Mouse (Mus musculus): ENCODE measurements around the gene Dpp9.

The Dpp9 gene

DNA sequence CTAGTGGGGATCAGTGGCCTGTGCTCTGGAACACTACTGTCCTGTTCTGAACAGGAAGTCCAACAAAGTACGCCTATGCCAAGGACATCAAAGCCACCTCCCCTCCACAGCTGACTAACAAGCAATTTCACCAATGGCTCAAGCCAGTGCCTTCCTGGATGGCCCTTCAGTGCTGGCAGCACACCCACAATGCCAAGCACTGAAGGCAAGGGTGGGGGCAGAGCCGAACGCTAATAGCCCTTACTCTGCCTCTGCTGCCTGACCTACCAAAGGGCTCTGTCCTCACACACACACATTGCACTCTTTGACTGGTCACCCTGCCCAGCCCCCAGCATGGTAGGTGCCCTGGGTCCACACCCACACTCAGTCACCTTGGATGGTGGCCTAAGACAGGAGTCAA lies 9.9 kb downstream of the Dpp9 start:
- POLR2A ChIA-PET: interaction anchor here in 1 of 4 experiments (1.0 kb wide), 1 partner anchor 53 kb away, joined by 3 read pairs; no protein-coding TSS in a partner anchor
- CTCF ChIA-PET: no interaction called here

- ChIA-PET CTCF (interaction anchor here in 2 of 4 experiments (0.8 to 1.3 kb wide), 2 partner anchors 11 to 48 kb away, joined by 3 to 4 read pairs; partner anchors contain the start of gene Dpp9 (in 1 of the 2)), POLR2A (interaction anchor here in 2 of 4 experiments (0.8 to 2.0 kb wide), 4 partner anchors 10 to 54 kb away, joined by 3 to 5 read pairs (median 3); partner anchors contain the start of gene Dpp9 (in 1 of the 2))
Measured at GRCm38 (mm10) chr17:56207963-56208530, 10.7 kb downstream of the Dpp9 start.

DNA sequence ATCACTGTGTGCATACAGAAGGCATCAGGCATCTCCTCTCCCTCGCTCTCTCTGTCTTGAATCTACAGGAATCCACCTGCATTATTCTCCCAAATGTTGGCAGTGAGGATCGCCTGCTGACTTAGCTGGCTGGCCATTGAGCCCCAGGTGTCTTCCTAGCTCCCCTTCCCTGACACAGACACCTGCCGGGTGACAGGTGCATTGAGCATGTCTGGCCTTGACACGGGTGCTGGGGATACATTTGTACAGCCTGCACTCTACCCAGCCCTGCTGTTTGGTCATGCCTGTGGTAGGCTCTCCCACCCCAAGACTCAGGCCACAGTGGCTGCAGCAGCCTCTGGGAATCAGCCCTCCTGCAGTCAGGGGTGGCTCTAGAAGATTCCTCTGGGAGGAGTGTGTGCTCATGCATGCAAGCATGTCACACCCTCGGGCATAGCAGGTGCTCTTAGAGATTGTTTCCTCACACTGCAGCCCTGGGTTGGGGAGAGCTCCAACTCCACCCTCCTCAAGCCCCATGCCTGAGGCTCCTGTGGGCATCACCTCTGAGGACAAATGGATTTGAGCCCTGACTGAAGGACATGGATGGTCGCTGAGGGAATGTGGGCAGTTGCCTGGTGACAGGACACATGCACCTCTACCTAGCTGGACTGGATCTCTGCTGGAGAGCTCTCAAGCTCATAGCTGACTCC lies 11.6 kb downstream of the Dpp9 start:
- ChIA-PET POLR2A (interaction anchor here in 2 of 4 experiments (0.8 to 2.0 kb wide), 7 partner anchors 11 to 263 kb away, joined by 3 to 7 read pairs (median 3); partner anchors contain the start of genes Dpp9 (in 2 of the 2) and Hdgfl2 (in 1 of the 2)), CTCF (interaction anchor here in 3 of 4 experiments (0.7 to 1.3 kb wide), 5 partner anchors 11 to 95 kb away, joined by 3 to 4 read pairs (median 3); partner anchors contain the start of genes Dpp9 (in 1 of the 3) and Sema6b (in 1 of the 3))

DNA sequence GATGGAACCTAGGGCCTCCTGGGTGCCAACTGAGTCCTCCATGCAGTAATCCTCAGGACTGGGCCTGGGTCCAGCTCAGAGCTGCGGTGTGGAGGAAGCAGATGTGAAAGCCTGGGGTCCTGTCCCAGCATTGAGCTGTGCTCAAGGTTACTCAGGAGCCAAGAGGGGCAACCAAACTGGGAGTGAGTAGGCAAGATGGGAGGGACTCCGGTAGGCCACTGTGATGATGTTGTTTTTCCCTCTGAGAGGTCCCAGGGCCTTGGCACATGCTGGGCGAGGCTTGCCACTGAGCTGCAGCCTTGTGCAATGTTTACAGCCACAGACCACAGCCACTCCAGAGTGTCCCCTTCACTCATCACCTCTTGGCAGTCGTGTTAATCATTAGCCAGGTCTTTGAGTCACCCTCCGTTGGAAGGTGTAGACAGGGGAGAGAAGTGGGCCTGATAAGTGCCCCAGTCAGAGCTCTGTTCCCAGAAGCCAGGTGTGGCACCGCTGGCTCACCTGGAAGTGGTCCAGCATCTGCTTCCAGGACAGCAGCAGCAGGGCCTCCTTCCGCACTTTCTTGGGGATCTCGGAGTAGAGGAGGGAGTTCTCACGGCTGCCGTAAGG lies 12.3 kb downstream of the Dpp9 start:
- CTCF ChIA-PET: interaction anchor here in 3 of 4 experiments (0.6 to 1.3 kb wide), 5 partner anchors 46 to 94 kb away, joined by 3 to 4 read pairs (median 4); no protein-coding TSS in a partner anchor
- POLR2A ChIA-PET: interaction anchor here in 2 of 4 experiments (1.0 to 2.0 kb wide), 8 partner anchors 12 to 264 kb away, joined by 3 to 8 read pairs (median 4); partner anchors contain the start of genes Dpp9 (in 2 of the 2) and Hdgfl2 (in 1 of the 2)

- CTCF ChIA-PET: interaction anchor here in 2 of 4 experiments (1.4 to 1.6 kb wide), 2 partner anchors 9 to 52 kb away, joined by 5 read pairs; no protein-coding TSS in a partner anchor
- POLR2A ChIA-PET: no interaction called here
Measured at GRCm38 (mm10) chr17:56203729-56204128, 15.0 kb downstream of the Dpp9 start.

DNA sequence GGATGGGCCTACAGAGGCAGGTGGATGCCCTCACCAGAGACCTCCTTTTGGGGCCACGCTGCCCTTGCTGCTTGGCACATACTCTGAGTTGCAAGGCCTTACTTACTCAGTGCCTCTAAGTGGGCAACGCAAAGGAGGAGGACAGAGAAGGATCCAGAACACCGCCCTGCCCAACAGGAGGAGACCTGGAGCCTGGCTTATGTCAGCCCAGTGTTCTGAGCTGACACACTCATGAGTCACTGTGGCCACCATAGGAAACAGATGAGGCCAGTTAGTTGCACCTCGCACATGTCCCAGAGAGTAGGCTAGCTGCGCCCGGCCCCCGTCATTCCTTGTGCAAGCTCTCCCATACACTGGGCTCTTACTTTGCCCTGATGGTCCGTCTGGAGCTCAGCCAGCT lies 16.2 kb downstream of the Dpp9 start:
- POLR2A ChIA-PET: interaction anchor here in 2 of 4 experiments (0.6 to 1.4 kb wide), 6 partner anchors 16 to 378 kb away, joined by 3 to 5 read pairs (median 4); partner anchors contain the start of gene Dpp9 (in 1 of the 2)
- CTCF ChIA-PET: interaction anchor here (0.6 to 2.5 kb wide), 7 partner anchors 20 to 382 kb away, joined by 3 to 15 read pairs (median 3); partner anchors contain the start of genes Safb (in 1 of the 4) and Safb2 (in 1 of the 4)

GRCm38 (mm10) chr17:56201642-56202041 lies 17.1 kb downstream of the Dpp9 start:
- ChIA-PET POLR2A (interaction anchor here in 3 of 4 experiments (0.6 to 2.2 kb wide), 12 partner anchors 12 to 213 kb away, joined by 3 to 9 read pairs (median 4); partner anchors contain the start of genes Dpp9 (in 1 of the 3) and Hdgfl2 (in 1 of the 3)), CTCF (interaction anchor here (0.6 to 2.5 kb wide), 29 partner anchors 10 to 498 kb away, joined by 3 to 15 read pairs (median 5); partner anchors contain the start of gene Dpp9 (in 2 of the 4))

- ChIA-PET CTCF (interaction anchor here (0.5 to 2.5 kb wide), 46 partner anchors 7 to 1574 kb away, joined by 3 to 15 read pairs (median 4); partner anchors contain the start of genes Dpp9 (in 2 of the 4), Ndufa11 (in 1 of the 4), Plin5 (in 1 of the 4) and Vmac (in 1 of the 4)), POLR2A (interaction anchor here in 3 of 4 experiments (0.6 to 2.2 kb wide), 18 partner anchors 9 to 390 kb away, joined by 3 to 9 read pairs (median 4); partner anchors contain the start of genes Dpp9 (in 1 of the 3) and Ubxn6 (in 1 of the 3))
Measured at GRCm38 (mm10) chr17:56200586-56200985, 18.1 kb downstream of the Dpp9 start.

- ChIA-PET CTCF (interaction anchor here in 3 of 4 experiments (0.5 to 2.4 kb wide), 7 partner anchors 12 to 231 kb away, joined by 3 to 16 read pairs (median 4); no protein-coding TSS in a partner anchor), POLR2A (interaction anchor here in 2 of 4 experiments (0.8 to 1.3 kb wide), 3 partner anchors 12 to 59 kb away, joined by 3 to 4 read pairs (median 3); partner anchors contain the start of gene Dpp9 (in 1 of the 2))
Measured at GRCm38 (mm10) chr17:56196860-56197259, 21.8 kb downstream of the Dpp9 start.

DNA sequence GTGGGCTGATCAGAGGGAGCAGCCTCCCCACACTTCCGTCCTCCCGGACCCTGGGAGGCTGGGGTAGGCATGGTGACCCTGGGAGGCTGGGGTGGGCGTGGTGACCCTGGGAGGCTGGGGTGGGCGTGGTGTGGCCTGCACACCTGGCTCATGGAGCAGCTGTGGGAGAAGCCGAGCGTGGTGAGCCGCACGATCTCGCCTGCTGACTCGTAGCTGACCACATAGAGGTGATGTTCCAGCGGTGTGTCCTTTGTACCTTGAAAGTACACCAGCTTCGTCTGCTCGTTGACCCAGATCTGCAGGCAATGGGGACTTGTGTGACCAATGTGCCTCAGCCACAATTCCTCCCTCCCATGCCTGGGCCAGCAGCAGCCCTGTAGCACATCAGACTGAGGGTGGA lies 23.9 kb downstream of the Dpp9 start:
- POLR2A ChIA-PET: interaction anchor here in 2 of 4 experiments (0.8 to 2.1 kb wide), 16 partner anchors 9 to 98 kb away, joined by 3 to 7 read pairs (median 4); partner anchors contain the start of genes Dpp9 (in 1 of the 2) and Plin3 (in 1 of the 2)

DNA sequence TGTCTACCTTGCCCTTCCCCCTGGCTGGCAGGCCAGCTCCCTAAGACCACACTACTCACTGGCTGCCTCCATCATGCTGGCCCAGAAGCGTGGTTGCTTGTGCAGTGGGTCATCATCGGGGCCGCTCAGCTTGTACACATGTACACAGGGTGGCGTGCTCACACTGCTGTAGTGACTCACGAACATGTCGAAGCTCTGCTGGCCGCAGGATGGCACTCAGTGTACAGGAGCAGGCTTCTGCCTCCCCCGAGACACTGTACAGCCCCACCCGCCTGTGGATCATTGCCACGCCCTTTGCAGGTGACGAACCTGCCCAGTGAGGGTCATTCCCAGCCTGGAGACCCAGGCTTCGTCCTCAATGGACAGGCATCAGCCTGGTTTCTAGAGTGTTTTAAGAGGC lies 24.3 kb downstream of the Dpp9 start:
- POLR2A ChIA-PET: interaction anchor here in 2 of 4 experiments (0.7 to 2.1 kb wide), 16 partner anchors 9 to 98 kb away, joined by 3 to 7 read pairs (median 4); partner anchors contain the start of genes Dpp9 (in 1 of the 2) and Plin3 (in 1 of the 2)
- CTCF ChIA-PET: interaction anchor here in 3 of 4 experiments (0.8 to 2.3 kb wide), 13 partner anchors 9 to 360 kb away, joined by 3 to 10 read pairs (median 5); partner anchors contain the start of gene Gm20219 (in 1 of the 3)

More for the DNA sequence above, 23.9 kb downstream of the Dpp9 start:
- CTCF ChIA-PET: interaction anchor here (0.8 to 2.3 kb wide), 18 partner anchors 9 to 359 kb away, joined by 3 to 10 read pairs (median 4); partner anchors contain the start of gene Gm20219 (in 1 of the 4)

GRCm38 (mm10) chr17:56191266-56191665 lies 27.4 kb downstream of the Dpp9 start:
- ChIA-PET POLR2A (interaction anchor here in 2 of 4 experiments (0.6 to 0.9 kb wide), 2 partner anchors 27 to 246 kb away, joined by 3 to 7 read pairs; no protein-coding TSS in a partner anchor), CTCF (interaction anchor here in 1 of 4 experiments (0.6 kb wide), 1 partner anchor 180 kb away, joined by 3 read pairs; no protein-coding TSS in a partner anchor)

DNA sequence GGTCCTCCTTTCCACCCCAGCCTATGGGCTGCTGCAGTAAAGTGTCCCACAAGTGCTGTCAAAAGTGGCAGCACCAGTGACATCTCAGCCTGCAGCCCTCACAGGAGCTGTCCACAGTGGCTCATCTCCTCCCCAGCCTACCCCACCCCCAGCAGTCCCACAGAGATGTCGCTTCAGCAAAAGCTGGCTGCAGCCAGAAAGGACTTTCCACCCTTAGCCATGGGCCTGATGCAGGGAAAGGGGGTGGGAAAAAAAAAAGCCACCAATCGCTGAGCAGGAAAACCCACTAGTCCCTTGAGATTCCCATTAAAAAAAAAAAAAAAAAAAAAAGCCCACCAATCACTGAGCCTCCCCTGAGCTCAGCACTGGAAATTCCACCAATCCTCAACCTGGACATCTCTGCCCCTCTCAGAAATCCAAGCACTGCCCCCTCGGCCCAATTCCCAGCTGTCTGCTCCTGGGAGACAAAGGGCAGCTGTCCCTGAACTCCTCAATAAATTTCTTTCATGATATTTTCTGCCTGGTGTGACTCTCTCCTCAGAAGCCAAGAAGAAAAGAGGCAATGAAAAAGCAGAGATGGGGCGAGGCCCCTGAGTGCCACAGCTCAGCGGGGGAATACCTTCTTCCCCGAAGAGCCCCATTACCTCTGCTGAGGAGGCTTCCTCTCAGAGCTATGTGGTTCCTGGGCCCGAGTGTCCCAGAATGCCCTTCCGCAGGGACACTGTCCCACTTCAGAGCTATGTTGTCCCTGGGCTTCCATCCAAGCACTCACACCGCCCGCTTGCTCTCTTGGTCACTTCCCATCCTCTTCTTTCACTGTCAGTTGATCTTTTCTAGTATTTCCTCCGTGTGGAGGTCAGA lies 33.2 kb downstream of the Dpp9 start:
- CTCF ChIA-PET: interaction anchor here (0.6 to 1.2 kb wide), 22 partner anchors 9 to 502 kb away, joined by 3 to 8 read pairs (median 4); partner anchors contain the start of genes Plin4 (in 1 of the 4) and Sh3gl1 (in 1 of the 4)
- POLR2A ChIA-PET: interaction anchor here in 3 of 4 experiments (0.6 to 2.3 kb wide), 39 partner anchors 9 to 846 kb away, joined by 3 to 12 read pairs (median 4); partner anchors contain the start of genes Dpp9 (in 2 of the 3), Lonp1 (in 2 of the 3), Catsperd (in 1 of the 3) and Gm17949 (in 1 of the 3)

GRCm38 (mm10) chr17:56183658-56184103 lies 35.0 kb downstream of the Dpp9 start, which contains the start of gene Mydgf:
Gene Mydgf, minus strand, starts transcription at chr17:56183920.
- ChIA-PET CTCF (interaction anchor here in 2 of 4 experiments (0.8 to 1.8 kb wide), 5 partner anchors 11 to 149 kb away, joined by 3 to 9 read pairs (median 3); no protein-coding TSS in a partner anchor), POLR2A (interaction anchor here in 3 of 4 experiments (0.8 to 1.5 kb wide), 12 partner anchors 9 to 224 kb away, joined by 3 to 13 read pairs (median 4); partner anchors contain the start of genes Hdgfl2 (in 1 of the 3), Sema6b (in 1 of the 3) and Yju2 (in 1 of the 3))

DNA sequence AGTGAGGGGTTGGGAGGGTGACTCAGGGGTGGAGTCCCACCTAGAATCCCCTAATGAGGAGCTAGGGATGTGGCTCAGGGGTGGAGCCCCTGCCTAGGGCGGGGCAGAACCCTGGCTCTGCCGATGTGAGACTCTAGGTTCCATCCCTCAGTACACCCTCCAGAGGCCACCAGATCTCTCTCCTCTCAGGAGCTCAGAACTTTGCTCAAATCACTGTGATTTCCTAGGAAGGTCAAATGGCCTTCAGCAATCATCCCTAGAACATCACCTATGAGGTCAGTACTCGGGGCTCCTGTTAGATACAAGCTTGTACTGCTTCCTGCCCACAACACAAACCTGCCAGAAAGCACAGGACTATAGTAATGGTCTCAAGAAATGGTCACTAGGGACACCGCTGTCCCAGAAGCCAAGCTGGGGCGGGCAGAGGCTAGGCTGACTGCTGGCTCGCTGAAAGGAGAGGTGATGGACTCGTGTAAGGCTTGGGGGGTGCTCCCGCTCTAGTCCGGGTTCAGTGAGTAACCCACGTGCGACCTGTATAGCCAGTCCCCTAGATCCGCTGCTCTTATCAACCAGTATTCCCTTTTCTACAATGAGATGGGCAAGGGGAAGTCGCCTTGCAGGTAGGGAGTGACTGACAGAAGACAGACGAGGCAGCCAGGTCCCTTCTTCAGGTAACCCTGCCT lies 35.6 kb downstream of the Dpp9 start:
- ChIA-PET POLR2A (interaction anchor here in 3 of 4 experiments (0.6 to 1.6 kb wide), 29 partner anchors 8 to 231 kb away, joined by 3 to 13 read pairs (median 4); partner anchors contain the start of genes Dpp9 (in 1 of the 3), Ebi3 (in 1 of the 3), Hdgfl2 (in 1 of the 3) and Sema6b (in 1 of the 3)), CTCF (interaction anchor here in 3 of 4 experiments (0.6 to 1.8 kb wide), 12 partner anchors 11 to 489 kb away, joined by 3 to 9 read pairs (median 3); no protein-coding TSS in a partner anchor)
